Mouse (Mus musculus) stomach, embryonic 15.5 days (tissue): ENCODE data around the gene Gng12. TPM values are rescaled to one million over a fixed set of nuclear protein-coding genes. Genes with fewer than 3 reads are reported as not detected.

Experiments used
- ATAC-seq: fragments of 200-750 bp; cut with Nextera tagmentation; 2 replicates; pipeline ENCODE4 v1.8.0; 2017; ENCODE audit warnings: low read depth, moderate number of reproducible peaks, moderate TSS enrichment; ENCODE audit not compliant: insufficient read depth, low FRiP score
- H3K27ac ChIP-seq: fragments of 300-500 bp; sonication (generic); 2 replicates; pipeline ENCODE4 v1.5.1; 2015; ENCODE audit warnings: mild to moderate bottlenecking, inconsistent platforms
- H3K27me3 ChIP-seq: fragments of 300-500 bp; sonication (generic); replicated peaks from 2 replicates; pipeline ENCODE4 v1.6.1; 2015; ENCODE audit warnings: inconsistent platforms
- H3K36me3 ChIP-seq: fragments of 300-500 bp; sonication (generic); 2 replicates; pipeline ENCODE4 v1.6.1; 2015; ENCODE audit warnings: inconsistent platforms
- H3K4me1 ChIP-seq: fragments of 300-500 bp; sonication (generic); 2 replicates; pipeline ENCODE4 v1.6.1; 2015; ENCODE audit warnings: inconsistent platforms
- H3K4me2 ChIP-seq: fragments of 300-500 bp; sonication (generic); 2 replicates; pipeline ENCODE4 v1.6.1; 2015; ENCODE audit warnings: mild to moderate bottlenecking, inconsistent platforms
- H3K4me3 ChIP-seq: fragments of 300-500 bp; sonication (generic); replicated peaks from 2 replicates; pipeline ENCODE4 v1.5.1; 2015; ENCODE audit warnings: inconsistent platforms
- H3K9ac ChIP-seq: fragments of 300-500 bp; sonication (generic); 2 replicates; pipeline ENCODE4 v1.6.1; 2015; ENCODE audit warnings: inconsistent platforms
- H3K9me3 ChIP-seq: fragments of 300-500 bp; sonication (generic); 2 replicates; pipeline ENCODE4 v1.6.1; 2016; ENCODE audit warnings: inconsistent platforms
- WGBS: fragments of 180-500 bp; shearing (Covaris S2); methylation state at CpG from one replicate; pipeline ENCODE4 v1.1.7; 2015; 5-methylcytosine and 5-hydroxymethylcytosine counted together
- polyA plus RNA-seq: library from polyadenylated mRNA; unstranded; fragments of >200 nt; fragmentation: Nextera tagmentation; extraction: Ambion mirVana; gene quantifications from 2 replicates; pipeline ENCODE4 v1.2.1, GENCODE M21; 2015

Gng12 gene
- polyA plus RNA-seq, 1 experiment from 2014 or later = 105 TPM

- Histone ChIP-seq H3K4me1 (no peaks in the 10 kb centered on the region), H3K4me2 (no peak overlapping the region), H3K27me3 (no peaks in the 10 kb centered on the region), H3K9me3 (no peaks in the 10 kb centered on the region), H3K36me3 (no peaks in the 10 kb centered on the region; the same call in 1 of the 2 replicates), H3K4me3 (no peak overlapping the region), H3K9ac (no peak overlapping the region), H3K27ac (no peak overlapping the region)
- ATAC-seq = no peak
- 79% methylated on average over 4 of the region's 4 CpGs for WGBS
Measured at GRCm38 (mm10) chr6:66920786-66921185, 24.6 kb downstream of the Gng12 start.

DNA sequence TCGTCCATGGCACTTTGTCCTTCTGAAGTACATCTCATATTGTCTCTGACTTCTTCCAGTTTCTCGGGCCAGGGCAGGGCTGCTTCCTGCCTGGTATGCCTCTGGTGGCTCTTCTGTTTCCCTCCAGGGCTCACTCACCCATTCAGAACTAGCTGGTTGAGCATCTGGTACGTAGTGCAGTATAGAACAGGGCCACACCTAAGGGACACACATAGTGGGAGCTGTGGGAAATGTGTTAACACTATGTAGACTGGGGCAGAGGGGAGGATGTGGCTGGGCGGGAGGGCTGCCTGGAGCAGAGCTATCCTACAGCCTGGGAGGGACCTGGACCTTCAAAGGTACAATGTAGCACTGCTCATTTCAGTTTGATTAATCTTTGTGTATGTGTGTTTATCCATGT lies 25.6 kb downstream of the Gng12 start:
- Histone ChIP-seq H3K27ac (no peak overlapping the region), H3K9ac (no peak overlapping the region), H3K9me3 (no peaks in the 10 kb centered on the region), H3K4me3 (no peak overlapping the region), H3K4me1 (no peaks in the 10 kb centered on the region), H3K4me2 (no peak overlapping the region), H3K36me3 (no peaks in the 10 kb centered on the region), H3K27me3 (no peaks in the 10 kb centered on the region)
- ATAC-seq = no peak
- 90% methylated on average over 4 of the region's 4 CpGs for WGBS

DNA sequence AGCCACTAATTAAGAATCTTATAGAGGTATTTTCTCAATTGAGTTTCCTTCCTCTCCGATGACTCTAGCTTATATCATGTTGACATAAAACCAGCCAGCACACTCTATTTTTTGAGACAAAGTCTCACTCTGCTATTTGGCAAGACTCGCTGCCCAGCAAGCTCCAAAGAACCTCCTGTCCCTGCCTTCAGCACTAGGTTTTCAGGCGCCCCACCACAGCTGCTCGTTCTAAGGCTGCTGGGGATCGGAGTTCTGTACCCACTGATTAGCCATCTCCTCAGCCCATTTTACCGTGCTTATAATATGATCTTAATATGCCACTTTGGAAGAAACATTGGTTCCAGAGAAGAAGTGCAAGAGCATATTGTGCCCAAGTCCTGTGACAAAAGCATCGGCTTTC lies 26.3 kb downstream of the Gng12 start:
- 87% methylated on average over 7 of the region's 7 CpGs for WGBS
- Histone ChIP-seq H3K27ac (no peak overlapping the region), H3K9ac (no peak overlapping the region)

DNA sequence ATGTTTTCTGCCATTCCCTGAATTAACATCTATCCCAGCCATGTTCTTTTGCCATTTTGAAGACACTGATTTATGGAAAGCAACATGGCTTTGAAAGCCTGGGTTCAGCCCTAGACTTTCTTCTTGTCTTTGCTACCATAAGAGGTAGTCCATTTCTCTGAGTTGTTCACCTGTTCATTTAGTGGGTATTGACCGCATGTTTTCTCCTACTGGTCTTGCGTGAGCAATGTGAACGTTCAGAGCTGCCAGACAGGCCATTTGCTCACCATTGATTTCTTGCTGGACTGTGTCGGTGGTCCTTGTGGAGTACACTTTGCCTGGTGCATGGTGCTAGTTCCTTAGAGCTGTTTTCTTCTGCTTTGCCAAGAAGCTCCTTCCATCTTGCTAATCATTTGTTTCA lies 27.7 kb downstream of the Gng12 start:
- ATAC-seq = no peak
- Histone ChIP-seq H3K27ac (no peak overlapping the region), H3K27me3 (no peaks in the 10 kb centered on the region), H3K36me3 (no peaks in the 10 kb centered on the region), H3K9ac (no peak overlapping the region), H3K4me1 (no peaks in the 10 kb centered on the region), H3K4me3 (no peak overlapping the region), H3K9me3 (no peaks in the 10 kb centered on the region), H3K4me2 (no peak overlapping the region)
- 79% methylated on average over 4 of the region's 4 CpGs for WGBS

More for the DNA sequence above, 26.3 kb downstream of the Gng12 start:
- Histone ChIP-seq H3K36me3 (no peaks in the 10 kb centered on the region), H3K9me3 (no peaks in the 10 kb centered on the region), H3K4me3 (no peak overlapping the region), H3K27me3 (no peaks in the 10 kb centered on the region), H3K4me2 (no peak overlapping the region), H3K4me1 (no peaks in the 10 kb centered on the region)
- ATAC-seq = no peak

DNA sequence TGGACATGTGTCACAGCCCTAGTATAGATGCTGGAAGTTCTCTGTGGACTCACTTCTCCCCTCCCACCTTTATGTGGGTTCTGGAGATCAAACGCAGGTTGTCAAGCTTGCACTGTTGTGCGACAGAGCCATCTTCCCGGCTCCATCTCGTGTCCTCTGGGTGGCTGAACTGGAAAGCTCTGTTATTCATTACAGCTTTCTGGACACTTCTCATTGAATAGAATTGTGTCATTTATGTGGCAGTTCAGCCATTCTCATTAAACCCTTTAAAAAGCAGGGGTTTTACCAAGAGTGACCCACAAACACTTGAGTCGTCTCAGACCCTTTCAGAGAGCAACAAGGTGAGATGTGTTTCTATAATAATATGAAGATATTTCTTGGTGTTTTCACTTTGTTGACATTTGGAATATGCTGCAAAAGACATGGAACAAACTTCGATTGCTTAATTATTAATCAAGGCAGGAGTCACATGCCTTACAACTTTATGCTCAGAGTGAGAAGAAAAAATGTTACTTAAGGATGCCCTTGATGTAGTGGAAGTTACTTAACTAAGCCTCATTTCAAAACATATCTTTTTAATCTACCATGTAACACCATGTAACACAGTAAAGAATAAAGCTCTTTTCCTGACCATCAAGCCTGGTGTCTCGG lies 28.2 kb downstream of the Gng12 start:
- no peaks in the 10 kb centered on the region for H3K4me1 ChIP-seq

GRCm38 (mm10) chr6:66926269-66926668 lies 30.1 kb downstream of the Gng12 start:
- 28% methylated on average over 4 of the region's 4 CpGs for WGBS
- no peak for ATAC-seq

More for the DNA sequence above, 28.2 kb downstream of the Gng12 start:
- Histone ChIP-seq H3K27ac (no peak overlapping the region), H3K9me3 (no peaks in the 10 kb centered on the region), H3K4me3 (no peak overlapping the region), H3K27me3 (no peaks in the 10 kb centered on the region), H3K4me2 (no peak overlapping the region), H3K9ac (no peak overlapping the region), H3K36me3 (no peaks in the 10 kb centered on the region)
- 79% methylated on average over 7 of the region's 7 CpGs for WGBS
- ATAC-seq = no peak

GRCm38 (mm10) chr6:66928972-66929645 lies 32.9 kb downstream of the Gng12 start:
- no peaks in the 10 kb centered on the region for H3K27me3 ChIP-seq
- no peak overlapping the region for H3K27ac ChIP-seq
- H3K9me3 ChIP-seq = no peaks in the 10 kb centered on the region
- no peaks in the 10 kb centered on the region for H3K4me1 ChIP-seq
- H3K9ac ChIP-seq = no peak overlapping the region
- WGBS = 53% methylated on average over 2 of the region's 2 CpGs
- H3K4me3 ChIP-seq = no peak overlapping the region
- no peak for ATAC-seq
- H3K36me3 ChIP-seq = no peaks in the 10 kb centered on the region
- no peak overlapping the region for H3K4me2 ChIP-seq

More at GRCm38 (mm10) chr6:66926269-66926668, 30.1 kb downstream of the Gng12 start:
- Histone ChIP-seq H3K27ac (no peak overlapping the region), H3K9me3 (no peaks in the 10 kb centered on the region), H3K27me3 (no peaks in the 10 kb centered on the region), H3K4me3 (no peak overlapping the region), H3K4me1 (no peaks in the 10 kb centered on the region), H3K4me2 (no peak overlapping the region), H3K36me3 (no peaks in the 10 kb centered on the region), H3K9ac (no peak overlapping the region)

- 21% methylated on average over 7 of the region's 7 CpGs for WGBS
Measured at GRCm38 (mm10) chr6:66929694-66930093, 33.5 kb downstream of the Gng12 start.

GRCm38 (mm10) chr6:66932206-66932819 lies 36.1 kb downstream of the Gng12 start:
- no peak overlapping the region for H3K4me2 ChIP-seq
- no peak overlapping the region for H3K9ac ChIP-seq
- WGBS = 79% methylated on average over 4 of the region's 4 CpGs
- no peaks in the 10 kb centered on the region for H3K36me3 ChIP-seq
- no peak for ATAC-seq
- no peaks in the 10 kb centered on the region for H3K4me1 ChIP-seq
- H3K9me3 ChIP-seq = no peaks in the 10 kb centered on the region
- no peak overlapping the region for H3K4me3 ChIP-seq
- no peak overlapping the region for H3K27ac ChIP-seq
- H3K27me3 ChIP-seq = no peaks in the 10 kb centered on the region

More at GRCm38 (mm10) chr6:66929694-66930093, 33.5 kb downstream of the Gng12 start:
- Histone ChIP-seq H3K36me3 (no peaks in the 10 kb centered on the region), H3K4me3 (no peak overlapping the region), H3K9me3 (no peaks in the 10 kb centered on the region), H3K4me1 (no peaks in the 10 kb centered on the region), H3K27ac (no peak overlapping the region), H3K4me2 (no peak overlapping the region), H3K9ac (no peak overlapping the region), H3K27me3 (no peaks in the 10 kb centered on the region)
- ATAC-seq = no peak

DNA sequence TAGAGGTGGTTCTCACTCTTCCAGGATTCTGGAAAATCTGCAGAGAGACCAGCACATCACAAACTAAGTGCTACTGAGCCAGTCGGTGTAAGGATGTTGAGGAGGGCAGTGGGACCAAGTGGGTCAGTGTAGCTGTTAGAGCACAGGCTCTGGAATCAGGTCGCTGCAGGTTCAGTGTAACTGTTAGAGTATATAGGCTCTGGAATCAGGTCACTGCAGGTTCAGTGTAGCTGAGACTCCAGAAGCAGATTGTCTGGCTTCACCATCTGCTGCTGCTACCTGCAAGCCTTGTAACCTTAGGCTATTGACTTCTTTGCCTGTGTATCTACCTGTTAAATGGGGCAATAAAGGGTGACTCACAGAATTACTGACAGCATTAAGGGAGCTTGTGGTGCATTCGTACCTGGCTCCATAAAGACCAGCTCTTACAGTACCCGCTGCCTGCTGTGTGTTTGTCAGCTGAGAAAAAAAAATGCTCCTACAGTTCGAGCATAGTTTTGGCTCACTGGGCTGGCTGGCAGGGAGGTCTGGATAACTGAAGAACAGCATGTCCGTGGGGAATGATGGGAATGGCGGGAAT lies 44.5 kb downstream of the Gng12 start:
- no peak overlapping the region for H3K4me2 ChIP-seq
- no peaks in the 10 kb centered on the region for H3K9me3 ChIP-seq
- no peak overlapping the region for H3K9ac ChIP-seq
- no peaks in the 10 kb centered on the region for H3K36me3 ChIP-seq
- H3K27me3 ChIP-seq = no peaks in the 10 kb centered on the region
- 63% methylated on average over 7 of the region's 7 CpGs for WGBS
- ATAC-seq = no peak
- H3K4me1 ChIP-seq = 0 out of 2 replicates have a peak, but pooled peaks cover 10% of the 10 kb centered on the region
- H3K4me3 ChIP-seq = no peak overlapping the region
- no peak overlapping the region for H3K27ac ChIP-seq

- H3K27me3 ChIP-seq = no peaks in the 10 kb centered on the region
- ATAC-seq = no peak
- H3K4me1 ChIP-seq = 0 out of 2 replicates have a peak, but pooled peaks cover 10% of the 10 kb centered on the region
- no peak overlapping the region for H3K4me3 ChIP-seq
- no peak overlapping the region for H3K9ac ChIP-seq
- no peak overlapping the region for H3K4me2 ChIP-seq
- H3K27ac ChIP-seq = no peak overlapping the region
- 47% methylated on average over 6 of the region's 6 CpGs for WGBS
- no peaks in the 10 kb centered on the region for H3K9me3 ChIP-seq
- H3K36me3 ChIP-seq = no peaks in the 10 kb centered on the region
Measured at GRCm38 (mm10) chr6:66941792-66942191, 45.6 kb downstream of the Gng12 start.

GRCm38 (mm10) chr6:66942826-66943225 lies 46.6 kb downstream of the Gng12 start:
- Histone ChIP-seq H3K27me3 (no peaks in the 10 kb centered on the region), H3K9me3 (no peaks in the 10 kb centered on the region), H3K4me2 (no peak overlapping the region), H3K36me3 (no peaks in the 10 kb centered on the region), H3K27ac (peak overlapping the region; percentile 0; the same call in 1 of the 2 replicates), H3K4me3 (no peak overlapping the region), H3K4me1 (0 out of 2 replicates have a peak, but pooled peaks cover 10% of the 10 kb centered on the region), H3K9ac (no peak overlapping the region)
- WGBS = 41% methylated on average over 4 of the region's 4 CpGs
- ATAC-seq = no peak
